Mouse (Mus musculus) urinary bladder, adult 2 months (tissue): Measurements from ENCODE around the gene Myo16. TPM values are rescaled to one million over a fixed set of nuclear protein-coding genes. Genes with fewer than 3 reads are reported as not detected.

ENCODE experiments used
- DNase-seq: peaks from one replicate; pipeline ENCODE4 v3.0.0; 2022; ENCODE audit warnings: low spot score
- polyA plus RNA-seq: library from polyadenylated mRNA; depleted of rRNA; stranded (reverse); fragments of >200 nt; gene quantifications from 2 replicates; pipeline ENCODE4 v1.2.3, GENCODE M21; 2012

The Myo16 gene
- polyA plus RNA-seq, 1 experiment: 0.15 TPM

DNA sequence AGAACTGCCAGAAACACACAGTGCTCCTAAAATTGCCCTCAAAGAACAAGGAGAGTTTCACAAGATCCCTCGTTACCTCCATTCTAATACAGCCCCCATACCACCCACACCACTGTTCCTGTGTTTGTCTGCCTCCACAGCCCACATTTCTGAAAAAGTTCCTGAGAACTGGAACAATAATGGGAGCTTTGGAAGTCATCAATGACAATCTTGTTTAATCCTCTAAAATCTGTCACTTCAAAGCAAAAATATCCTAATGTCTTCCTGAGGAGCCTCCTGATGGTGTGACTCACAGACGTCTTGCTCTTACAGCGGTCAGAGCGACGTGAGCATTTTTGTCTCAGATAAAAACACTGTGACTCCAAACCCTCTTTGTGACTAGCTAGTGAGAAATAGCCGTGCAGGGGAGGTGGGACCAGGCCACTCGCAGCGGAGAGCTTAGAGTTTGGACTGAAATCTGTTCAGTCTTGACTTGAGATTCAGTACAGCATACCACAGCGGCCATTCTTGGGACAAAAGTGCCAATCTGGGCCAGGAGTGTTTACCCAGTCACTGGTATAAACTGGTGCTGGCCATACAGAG lies 394.4 kb downstream of the Myo16 start:
- no peak for DNase-seq

DNA sequence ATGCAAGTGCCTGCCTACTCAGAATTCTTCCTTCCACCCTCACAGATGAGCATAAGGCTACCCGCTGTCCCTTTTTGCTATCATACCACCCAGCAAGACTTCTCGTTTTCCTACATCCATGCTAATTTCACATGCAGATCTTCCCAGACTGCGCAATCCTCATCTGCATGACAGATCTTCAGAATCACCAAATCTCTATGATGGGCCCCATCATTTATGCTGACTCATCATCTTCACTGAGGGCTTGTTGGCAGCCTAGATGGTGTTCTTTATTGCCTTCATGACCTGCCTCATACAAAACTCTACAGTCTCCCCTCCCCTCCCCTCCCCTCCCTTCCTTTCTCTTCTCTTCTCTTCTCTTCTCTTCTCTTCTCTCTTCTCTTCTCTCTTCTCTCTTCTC lies 395.7 kb downstream of the Myo16 start:
- DNase-seq: no peak

DNA sequence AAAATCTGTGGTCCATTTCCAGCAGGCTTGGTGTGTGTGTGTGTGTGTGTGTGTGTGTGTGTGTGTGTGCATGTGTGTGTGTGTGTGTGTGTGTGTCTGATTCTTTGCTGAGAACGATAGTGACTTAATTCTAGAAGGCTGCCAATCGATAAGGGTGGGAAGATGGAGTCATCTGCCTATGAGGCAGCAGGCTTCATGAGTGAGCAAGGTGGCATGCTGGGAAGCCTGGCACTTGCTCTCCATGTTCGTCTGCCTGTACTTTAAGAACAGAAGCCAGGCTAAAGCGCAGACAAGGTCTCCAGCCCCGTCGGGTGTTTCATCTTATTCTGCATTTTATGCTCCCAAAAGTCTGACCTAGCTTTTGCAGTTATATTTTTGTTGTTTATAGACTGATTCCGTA lies 404.2 kb downstream of the Myo16 start:
- no peak for DNase-seq

DNA sequence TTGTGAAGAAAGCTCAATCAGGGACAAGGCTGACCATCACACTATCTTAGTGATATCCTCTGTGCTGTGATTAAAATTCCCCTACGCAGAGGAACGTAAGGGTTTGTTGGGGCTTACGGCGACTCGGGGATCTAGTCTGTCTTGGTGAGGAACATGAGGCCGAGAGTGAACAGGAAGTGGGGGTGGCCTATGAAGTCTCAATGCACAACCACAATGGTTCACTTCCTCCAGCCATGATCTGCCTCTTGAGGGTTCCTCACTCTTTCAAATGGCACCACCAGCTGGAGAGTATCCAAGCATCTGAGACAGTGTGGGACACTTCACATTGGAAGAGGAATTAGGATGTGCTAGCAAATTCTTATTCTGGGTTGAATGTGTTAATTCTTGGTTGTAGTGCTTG lies 405.8 kb downstream of the Myo16 start:
- no peak for DNase-seq

DNA sequence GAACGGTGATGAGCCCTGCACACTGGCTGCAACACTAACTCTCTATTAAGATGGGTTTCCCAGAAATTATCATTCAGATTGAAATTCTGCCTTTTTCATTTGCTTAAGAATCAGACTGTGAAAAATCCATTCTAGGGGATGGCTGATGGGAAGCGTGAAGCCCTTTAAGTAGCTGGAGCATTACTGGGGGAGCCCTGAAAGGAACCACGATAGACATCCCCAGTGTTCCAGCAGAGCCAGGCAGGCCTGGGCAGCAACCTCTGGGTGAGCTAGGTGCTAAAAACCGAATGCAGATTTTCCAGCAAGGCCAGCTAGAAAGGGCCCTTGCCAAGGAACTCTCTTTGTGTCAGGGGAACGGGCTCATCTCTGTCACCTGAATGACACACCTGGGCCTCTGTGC lies 407.9 kb downstream of the Myo16 start:
- DNase-seq: no peak

DNA sequence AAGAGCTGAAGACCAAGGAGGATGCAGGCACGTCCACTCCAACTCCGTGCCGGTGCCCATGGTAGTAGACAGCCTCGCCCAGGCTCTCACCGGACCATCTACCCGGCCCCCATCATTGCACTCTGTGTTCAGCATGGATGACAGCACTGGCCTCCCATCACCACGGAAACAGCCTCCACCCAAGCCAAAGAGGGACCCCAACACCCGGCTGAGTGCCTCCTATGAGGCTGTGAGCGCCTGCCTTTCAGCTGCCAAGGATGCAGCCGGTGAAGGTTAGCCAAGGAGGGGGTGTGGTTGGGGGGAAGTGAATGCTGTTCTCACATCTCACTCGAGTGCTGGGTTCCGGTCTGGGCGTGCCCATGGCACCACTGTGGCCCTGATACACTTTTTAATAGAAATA lies 408.3 kb downstream of the Myo16 start:
- no peak for DNase-seq

DNA sequence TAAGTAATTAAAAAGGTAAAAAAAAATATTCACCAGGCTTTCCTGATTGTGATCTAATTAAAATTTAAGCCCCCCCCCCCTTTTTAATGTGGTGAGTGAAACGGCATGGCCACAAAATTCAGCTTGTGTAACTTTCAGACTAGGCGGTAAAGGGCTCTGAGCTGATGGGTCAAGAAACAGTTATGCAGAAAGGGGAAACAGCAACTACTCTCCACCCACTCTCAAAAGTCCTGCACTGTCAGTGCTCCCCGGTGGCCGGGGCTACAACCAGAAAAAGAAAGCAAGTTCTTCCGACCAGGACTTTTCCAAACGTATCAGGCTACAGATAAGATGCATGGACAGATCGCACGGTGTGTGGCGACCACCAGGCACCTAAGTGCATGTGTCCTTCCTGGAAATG lies 408.9 kb downstream of the Myo16 start:
- no peak for DNase-seq

DNA sequence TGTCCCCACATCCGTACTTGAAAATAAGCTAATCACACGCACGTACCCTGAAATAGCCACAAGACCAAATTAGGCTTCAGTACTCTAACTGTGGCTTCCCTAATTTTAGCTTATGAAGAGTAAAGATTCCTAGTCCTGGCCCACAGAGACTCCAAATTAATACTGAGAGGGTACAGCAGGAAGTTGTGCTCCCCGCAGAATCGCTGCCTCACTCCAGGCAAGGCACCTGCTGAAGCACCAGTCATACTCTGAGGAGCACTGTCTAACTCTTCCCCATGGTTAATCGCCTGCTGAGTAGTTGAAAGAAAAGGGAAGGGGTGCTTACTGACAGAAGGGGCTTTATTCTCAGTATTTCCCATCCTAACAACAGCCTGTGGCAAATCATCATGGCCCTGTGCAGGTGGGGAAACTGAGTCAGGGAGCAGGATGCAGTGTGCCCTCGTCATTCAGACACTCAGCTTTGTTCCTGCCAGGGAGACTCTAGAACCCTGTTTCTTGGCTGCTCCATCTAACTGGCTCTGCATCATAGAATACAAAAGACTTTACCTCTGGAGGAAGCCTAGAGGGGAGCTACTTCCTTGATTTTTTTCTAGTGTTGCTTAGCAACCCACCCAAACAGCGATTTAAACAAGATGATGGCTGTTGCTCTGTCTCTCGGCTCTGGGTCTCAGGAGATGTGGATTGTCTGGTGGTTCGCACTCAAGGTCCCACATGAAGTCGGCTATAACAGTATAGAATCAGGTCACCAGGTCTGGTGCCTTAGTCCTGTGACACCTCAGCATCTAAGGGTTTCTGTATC lies 411.7 kb downstream of the Myo16 start:
- DNase-seq: no peak

DNA sequence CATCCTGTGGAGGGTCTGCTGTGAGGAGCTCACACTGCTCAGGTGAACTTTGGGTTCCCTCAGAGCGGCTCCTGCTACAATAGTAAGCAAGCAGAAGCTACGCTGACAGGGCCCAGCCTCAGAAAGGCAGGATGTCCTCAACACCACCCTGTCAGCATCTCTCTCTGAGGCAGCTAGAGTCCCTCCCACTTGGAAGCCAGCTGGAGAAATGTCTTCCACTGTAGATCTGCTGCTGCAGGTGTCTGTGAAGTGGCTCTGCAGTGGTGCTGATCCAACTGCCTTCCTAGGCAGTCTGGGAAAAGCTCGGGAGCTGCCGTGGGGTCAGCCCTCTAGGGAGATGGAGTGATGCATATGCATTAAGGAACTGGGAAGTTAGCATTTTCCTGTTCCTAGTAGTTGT lies 414.7 kb downstream of the Myo16 start:
- no peak for DNase-seq

DNA sequence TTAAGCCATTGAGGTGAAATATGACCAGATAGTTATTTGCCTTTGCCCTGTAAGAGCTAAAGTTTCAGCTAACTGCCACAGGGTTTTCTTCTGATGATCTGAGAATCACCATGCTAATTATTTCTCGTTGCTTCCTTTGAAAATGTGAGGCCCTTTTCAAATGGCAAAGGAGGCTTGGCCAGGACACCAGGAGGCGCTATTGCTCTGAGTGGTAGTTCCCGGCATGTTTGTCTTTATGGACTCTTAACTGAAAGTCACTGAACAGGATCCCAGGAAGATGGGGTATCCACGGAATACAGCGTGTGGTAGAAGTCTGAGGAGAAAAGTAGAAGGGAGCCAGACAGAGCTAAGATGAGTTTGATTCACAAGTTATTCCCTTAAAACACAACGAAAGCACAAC lies 420.4 kb downstream of the Myo16 start:
- DNase-seq: peak; percentile 63

DNA sequence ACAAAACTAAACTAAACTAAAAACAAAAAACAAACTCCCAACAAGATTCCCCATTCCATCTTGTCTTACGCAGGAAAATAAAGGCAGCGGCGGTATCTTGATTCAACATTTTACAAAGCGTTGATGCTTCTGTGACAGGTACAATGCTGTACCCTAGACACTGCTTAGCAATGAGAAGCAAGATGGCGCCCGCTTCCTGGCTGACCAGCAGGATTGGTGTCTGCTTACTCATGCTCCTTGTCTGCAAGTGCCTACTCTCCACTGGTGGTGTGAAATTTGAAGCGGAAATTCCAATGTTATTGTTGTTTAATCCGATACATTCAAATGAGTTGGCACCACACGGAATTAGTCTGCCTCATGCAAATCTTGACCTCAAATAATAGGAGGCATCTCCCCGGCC lies 421.5 kb downstream of the Myo16 start:
- DNase-seq: no peak

DNA sequence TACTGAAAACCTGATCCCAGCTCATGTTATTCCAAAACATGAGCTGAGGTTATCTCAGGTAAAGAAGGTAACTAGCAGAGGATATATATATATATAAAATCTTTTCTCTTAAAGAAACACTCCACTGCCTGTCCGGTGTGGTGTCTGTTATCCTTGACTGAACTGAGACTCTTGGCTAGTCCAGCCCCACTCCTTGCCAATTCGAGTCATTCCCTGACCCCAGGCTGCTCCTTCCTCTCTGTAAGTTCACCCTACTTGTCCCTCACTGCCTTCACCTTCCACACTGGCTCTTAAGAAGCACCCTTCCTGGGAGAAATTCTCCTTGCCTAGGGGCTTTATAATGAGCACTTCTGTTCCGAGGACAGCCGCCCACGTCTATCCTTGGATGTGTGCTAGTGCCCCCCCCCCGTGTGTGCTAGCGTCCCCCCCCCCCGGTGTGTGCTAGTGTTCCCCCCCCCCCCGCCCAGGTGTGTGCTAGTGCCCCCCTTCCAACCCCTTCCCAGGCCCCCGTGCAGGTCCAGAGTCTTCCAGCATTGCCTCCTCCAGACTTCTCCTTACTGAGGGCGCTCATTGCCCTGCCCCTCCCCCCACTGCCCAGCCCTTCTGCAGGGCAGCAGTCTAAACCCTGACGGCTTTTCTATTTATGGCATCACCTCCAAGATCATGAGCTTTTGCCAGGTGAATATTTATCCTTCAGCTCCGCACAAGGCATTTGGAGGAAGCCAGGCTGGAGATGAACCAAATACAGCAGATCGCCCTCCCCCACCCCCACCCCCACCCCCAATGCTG lies 433.4 kb downstream of the Myo16 start:
- DNase-seq: no peak

DNA sequence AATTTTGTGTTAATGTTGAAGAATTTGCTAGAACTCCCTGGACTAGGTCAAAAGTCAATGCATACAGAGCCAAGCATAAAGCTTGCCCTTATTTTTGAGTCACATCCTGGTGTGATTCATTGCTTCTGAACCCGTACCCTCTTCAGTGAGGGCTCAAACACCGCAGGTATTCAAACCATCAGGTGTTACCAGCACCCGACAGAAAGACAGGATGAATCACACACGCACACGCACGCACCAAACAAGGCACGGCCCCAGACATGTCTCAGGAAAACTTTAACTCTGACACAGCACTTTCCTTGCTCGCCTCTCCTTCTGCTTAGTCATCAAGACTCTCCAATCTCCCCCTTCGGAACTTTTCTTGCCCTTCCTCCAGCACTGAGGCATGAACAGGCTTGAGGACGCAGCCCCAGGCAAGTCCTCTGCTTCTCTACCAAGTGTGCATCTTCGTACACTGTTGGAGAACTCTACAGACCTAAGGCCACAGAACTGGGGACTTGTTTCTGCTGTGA lies 435.8 kb downstream of the Myo16 start:
- DNase-seq: no peak

DNA sequence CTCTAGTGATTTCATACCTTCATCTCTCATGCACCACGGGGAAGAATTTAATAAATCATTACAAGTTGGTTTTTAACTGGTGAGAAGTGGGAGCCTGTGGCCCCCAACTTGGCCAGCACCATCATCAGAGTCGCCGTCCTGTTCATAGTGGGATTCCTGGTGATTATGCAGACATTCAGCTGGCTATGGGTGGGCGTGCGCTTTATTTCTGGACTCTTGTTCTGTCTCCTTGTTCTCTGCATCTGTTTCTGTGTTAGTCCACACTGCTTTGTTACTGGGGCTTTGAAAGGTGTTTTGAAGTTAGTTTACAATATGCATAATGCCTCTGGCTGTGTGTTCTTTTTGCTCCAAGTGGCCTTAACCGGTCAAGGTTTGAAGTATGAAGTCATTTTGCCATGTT lies 439.2 kb downstream of the Myo16 start:
- no peak for DNase-seq

DNA sequence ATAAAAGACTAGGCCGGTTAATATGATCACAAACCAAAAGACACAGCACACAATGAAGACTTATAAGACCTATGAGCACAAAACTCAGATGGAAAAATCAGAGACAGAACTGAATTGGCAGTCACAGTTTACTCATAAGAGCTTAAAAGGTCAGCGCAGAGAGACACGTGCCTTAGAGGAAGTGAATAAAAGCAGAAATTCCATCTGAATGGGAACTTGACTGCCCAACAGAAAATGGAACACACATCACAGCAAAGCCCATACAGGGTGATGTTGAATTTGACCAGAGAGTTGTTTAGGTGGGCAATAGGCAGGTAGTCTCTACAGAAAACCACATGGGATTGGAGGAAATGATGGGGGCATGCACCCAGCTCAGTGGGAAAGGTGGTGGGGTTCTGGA lies 442.6 kb downstream of the Myo16 start:
- no peak for DNase-seq

DNA sequence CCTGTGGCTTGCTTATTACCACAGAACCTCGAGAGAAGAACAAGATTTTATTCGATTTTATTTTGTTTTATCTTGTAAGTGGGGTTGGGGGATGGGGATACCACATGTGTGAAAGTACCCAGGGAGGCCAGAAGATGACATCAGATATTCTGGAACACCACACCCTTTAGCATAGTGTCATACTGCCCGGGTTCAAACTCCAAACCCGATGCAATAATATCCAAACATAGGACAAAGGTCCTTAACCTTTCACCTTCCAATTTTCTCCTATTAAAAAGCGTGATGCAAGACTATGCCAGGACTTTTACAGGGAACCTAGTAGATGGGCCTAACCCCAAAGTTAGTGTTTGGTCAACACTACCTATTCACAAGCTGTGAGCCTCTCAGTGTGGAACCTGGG lies 443.9 kb downstream of the Myo16 start:
- no peak for DNase-seq

DNA sequence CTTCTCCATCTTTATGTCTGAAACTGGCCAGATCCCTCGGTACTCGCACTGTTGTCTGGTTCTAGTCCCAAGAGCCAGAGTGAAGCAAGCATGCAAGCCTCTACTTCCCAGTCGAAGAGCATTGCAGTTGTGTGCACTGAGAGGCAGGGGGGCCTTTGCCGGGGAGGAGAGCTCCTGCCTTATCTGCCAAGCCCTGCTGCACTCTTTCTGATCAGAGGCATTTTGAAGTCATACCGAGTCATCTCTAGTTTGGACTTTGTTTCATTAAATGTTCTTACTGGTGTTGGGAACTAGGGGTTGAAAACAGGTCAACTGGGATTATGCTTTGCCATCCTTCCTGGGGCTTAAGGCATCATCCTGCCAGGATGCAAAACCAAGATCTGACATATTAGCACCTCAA lies 445.2 kb downstream of the Myo16 start:
- DNase-seq: no peak

DNA sequence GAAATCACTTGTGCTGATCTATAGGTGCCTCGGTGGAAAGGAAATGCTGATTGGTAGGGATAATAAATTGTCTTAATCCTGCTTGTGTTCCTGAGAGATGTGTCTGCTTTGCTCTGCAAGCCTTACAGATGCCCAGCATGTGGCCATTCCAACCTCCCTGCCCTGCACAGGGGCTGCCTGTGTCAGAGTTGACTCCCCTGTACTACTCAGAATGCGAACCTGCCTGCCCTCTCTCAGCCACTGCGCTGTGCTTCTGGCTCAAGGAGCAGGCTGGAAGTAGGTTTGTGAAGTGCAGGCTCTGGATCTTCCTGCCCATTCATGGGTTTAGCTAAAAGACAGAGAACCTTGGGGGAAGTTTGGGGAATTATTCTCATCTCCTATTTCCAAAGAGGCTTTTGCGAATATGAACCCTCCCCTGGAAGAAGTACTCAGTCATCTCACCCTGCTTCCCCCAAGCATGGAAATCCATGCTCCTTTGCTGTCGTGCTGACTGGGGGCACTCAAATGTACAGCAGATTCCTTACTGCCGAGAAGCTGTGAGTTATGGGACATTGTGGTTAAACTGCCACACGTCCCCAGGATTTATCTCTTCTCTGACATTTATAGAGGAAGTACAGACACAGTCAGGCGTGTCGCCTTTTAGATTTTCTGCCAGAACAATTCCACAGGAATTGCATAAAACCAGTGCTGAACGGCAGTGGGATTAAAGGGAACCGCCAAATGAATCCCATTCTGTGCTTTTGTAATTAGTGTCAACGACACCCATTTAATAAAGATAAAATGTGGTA lies 452.5 kb downstream of the Myo16 start:
- no peak for DNase-seq

DNA sequence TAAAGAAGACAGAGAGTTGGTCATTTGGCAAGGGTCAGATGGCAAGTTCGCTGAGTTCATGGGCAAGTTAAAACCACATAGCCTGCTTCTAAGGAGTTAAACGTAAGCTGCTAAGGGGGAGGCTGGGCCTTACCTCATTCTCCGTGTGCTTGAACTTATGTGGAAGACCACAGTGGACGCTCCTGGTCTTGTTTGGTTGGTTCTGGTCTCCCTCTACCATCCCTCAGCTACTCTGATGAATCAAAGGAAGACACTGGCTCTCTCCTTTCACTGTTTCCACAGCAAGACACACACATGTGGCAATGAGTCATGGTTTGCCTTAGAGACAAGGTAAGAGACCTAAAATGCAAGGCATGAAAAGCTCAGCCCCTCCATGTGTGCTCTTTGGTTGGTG lies 453.1 kb downstream of the Myo16 start:
- DNase-seq: no peak

DNA sequence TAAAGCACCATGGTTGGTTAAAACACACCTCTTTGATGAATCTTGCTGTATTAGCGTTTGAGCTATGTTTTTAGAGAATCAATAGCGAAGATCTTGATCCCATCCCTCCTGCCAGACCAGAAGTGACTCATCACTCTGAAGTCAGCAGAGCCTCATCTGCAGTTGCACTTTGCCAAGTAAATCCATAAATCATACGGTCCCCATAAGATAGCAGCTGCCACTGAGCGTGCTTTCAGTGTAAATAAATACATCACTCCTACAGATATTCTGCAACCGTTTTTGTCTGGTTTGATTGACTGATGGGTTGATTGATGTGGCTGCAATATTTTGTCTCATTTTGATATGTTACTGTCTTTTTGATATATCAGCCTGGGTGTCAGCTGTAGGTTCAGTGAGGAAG lies 457.9 kb downstream of the Myo16 start:
- DNase-seq: no peak

DNA sequence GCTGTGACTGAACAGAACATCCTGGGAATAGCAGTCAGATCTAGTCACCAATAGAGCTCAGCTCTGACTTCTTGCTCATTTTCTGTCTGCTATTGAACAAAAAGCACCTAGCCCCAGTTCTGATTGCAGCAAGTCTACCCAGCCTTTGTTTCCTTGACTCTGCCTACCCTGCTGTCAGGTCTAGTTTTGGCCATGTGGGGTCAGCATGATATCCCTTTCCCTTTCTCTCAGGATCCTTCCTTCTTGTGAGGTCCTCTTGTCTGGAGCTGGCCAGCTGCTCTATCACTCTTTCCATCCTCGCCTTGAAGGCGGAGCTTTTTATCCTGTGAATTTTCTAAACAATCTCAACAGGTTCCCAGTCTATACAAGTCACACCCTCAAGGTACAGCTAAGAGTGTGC lies 459.7 kb downstream of the Myo16 start:
- no peak for DNase-seq

DNA sequence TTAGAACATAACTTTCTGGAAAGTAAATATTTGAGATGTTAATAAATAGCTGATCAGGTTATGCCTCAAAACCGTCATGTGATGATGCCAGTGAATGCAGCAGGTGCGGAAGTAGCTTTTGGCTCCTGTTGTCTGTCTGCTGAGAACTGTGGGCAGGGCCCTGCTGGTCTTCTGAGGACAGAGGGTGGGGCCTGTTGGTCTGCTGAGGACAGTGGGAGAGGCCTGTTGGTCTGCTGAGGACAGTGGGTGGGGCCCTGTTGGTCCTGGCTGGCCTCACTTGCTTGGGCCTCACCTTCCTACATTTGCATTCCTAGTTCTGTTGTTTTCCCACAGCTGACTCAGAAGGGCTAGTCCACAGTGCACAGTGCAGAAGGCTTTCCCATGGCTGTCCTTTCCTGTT lies 466.0 kb downstream of the Myo16 start:
- DNase-seq: no peak
